Mouse (Mus musculus): ENCODE data around the gene Gnb3.

GRCm38 (mm10) chr6:124828101-124828592 lies 11.9 kb downstream of the Gnb3 start:
- TF ChIP-seq POLR2A (IDR thresholded peaks at IDR 0.05; ENCODE audit: insufficient read depth, low read length) (no peak), CTCF (IDR thresholded peaks at IDR 0.05; ENCODE audit: low read depth, low read length) (no peak), EP300 (IDR thresholded peaks at IDR 0.05; ENCODE audit: insufficient read depth, low read depth, low read length) (no peak)

Measured in ES-Bruce4 (cell line).